Mouse (Mus musculus) testis, adult 2 months (tissue): Measurements from ENCODE around the gene Iqgap2.

ENCODE experiments used
- CTCF ChIP-seq: fragments of 200-500 bp; IDR thresholded peaks from 2 replicates; pipeline ENCODE4 v1.5.1; 2012; ENCODE audit warnings: low read depth, mild to moderate bottlenecking, inconsistent platforms, low read length, moderate library complexity; ENCODE audit not compliant: control insufficient read depth, insufficient read depth, insufficient replicate concordance
- POLR2A ChIP-seq: fragments of 200-500 bp; IDR thresholded peaks from 2 replicates; pipeline ENCODE4 v1.6.1; 2012; ENCODE audit warnings: low read depth, mild to moderate bottlenecking, inconsistent platforms, low read length, moderate library complexity; ENCODE audit not compliant: control insufficient read depth

DNA sequence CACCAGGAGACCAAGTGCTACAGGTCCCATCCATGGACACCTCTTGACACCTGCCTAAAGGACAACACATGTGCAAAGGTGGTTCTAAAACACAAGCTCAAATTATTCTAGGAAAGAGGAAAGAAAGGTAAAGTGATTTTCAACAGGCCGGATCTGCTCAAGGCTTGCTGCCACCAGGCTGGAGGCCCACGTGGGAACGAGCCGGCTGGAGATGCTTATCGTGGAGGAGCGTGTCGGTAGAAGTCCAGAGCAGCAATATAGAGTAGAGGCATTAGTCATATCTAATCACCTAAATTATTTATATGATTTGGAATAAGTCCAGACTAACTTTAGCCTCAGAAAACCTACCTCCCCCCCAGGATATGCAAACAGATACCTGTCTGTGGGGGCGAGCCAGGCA lies 112.5 kb downstream of the Iqgap2 start:
- TF ChIP-seq CTCF (no peak), POLR2A (no peak)
